Mouse (Mus musculus) retina, embryonic 14.5 days (tissue): ENCODE measurements at regions not wholly inside any gene's neighbourhood (a gene's known extent, or its start where the extent isn't known, plus 50 kb on each side); places are given as distances from the start of the nearest gene placed in this dataset.

Experiments used
- DNase-seq: peaks from one replicate; pipeline ENCODE4 v3.0.0-alpha.2; 2015; ENCODE audit warnings: low spot score

GRCm38 (mm10) chr7:68440661-68441150 lies 167.1 kb downstream of the Fam169b start:
- DNase-seq, result peak; percentile 78

DNA sequence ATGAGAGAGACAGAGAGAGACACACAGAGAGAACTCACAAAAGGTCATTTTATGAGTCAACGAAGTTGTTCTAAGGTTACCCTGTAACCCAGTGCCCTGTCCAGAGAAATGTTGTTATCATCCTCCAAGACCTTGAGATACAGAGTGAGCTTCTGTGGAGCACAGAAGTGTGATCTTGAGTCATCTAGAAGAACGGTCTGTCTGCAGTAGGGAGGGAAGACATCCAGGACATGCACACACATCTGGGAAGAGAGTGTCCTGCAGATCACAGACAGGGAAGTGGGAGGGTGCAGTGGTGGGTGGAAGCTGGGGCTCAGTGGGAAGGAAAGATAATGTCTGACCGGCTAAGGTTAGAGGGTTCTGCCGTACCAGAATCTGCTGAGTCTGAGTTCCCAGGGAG lies 155.3 kb downstream of the Fam169b start:
- no peak for DNase-seq

DNA sequence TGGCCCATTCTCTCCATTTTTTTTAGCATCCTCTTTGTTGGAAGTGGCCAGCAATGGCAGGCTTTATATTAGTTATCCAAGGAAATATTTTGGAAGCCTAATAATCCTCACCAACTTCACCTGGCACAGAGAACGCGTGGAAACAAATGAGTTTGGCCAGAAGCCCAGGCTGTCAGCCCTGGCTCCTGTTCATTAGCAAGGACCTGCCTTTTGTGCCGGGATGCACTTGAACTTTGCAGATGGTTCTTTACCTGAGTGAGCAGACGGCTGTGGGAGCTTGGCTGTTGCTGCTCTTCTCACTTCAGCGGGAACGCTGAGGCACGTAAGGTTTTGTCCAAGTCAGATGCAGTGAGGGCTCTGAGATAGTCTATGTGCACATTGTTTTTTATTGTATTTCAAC lies 142.3 kb downstream of the Fam169b start:
- DNase-seq, result no peak

GRCm38 (mm10) chr7:68412786-68413185 lies 139.1 kb downstream of the Fam169b start:
- DNase-seq, result no peak
